Mouse (Mus musculus): ENCODE measurements around the gene Casp2.
A peak's percentile ranks its signal among the peaks of the same experiment; 100 is the strongest.

The Casp2 gene

GRCm38 (mm10) chr6:42264626-42265312, at the start of gene Casp2:
Casp2 (plus strand) TSS chr6:42264985.
- peak; percentile 97 to 98 for DNase-seq (ENCODE audit: low spot score in 2 of 2)

- no peak for DNase-seq (ENCODE audit: low spot score in 2 of 2)
These were observed 49.8 kb upstream of the Casp2 start, which contains the start of gene Tas2r144 for GRCm38 (mm10) chr6:42215028-42215427. Tas2r144 (plus strand) TSS chr6:42215328.

- no peak for DNase-seq (ENCODE audit: low spot score in 2 of 2)
These were observed 42.5 kb upstream of the Casp2 start for GRCm38 (mm10) chr6:42222286-42222685.

GRCm38 (mm10) chr6:42225046-42225445, 39.7 kb upstream of the Casp2 start:
- DNase-seq (ENCODE audit: low spot score in 2 of 2): no peak

GRCm38 (mm10) chr6:42227240-42228101, 37.3 kb upstream of the Casp2 start:
- DNase-seq (ENCODE audit: low spot score in 2 of 2): peak in 1 of 2 experiments; percentile 26

GRCm38 (mm10) chr6:42229610-42230009, 35.2 kb upstream of the Casp2 start:
- no peak for DNase-seq (ENCODE audit: low spot score in 2 of 2)

GRCm38 (mm10) chr6:42231191-42231590, 33.6 kb upstream of the Casp2 start:
- peak; percentile 25 to 41 for DNase-seq (ENCODE audit: low spot score in 2 of 2)

- DNase-seq (ENCODE audit: low spot score in 2 of 2): peak; percentile 41 to 48
These were observed 27.4 kb upstream of the Casp2 start for GRCm38 (mm10) chr6:42237276-42237805.

GRCm38 (mm10) chr6:42241311-42242045, 23.3 kb upstream of the Casp2 start:
- no peak for DNase-seq (ENCODE audit: low spot score in 2 of 2)

GRCm38 (mm10) chr6:42245711-42246353, 19.0 kb upstream of the Casp2 start, which contains the start of gene Gstk1:
Gstk1 (plus strand) TSS chr6:42245935.
- DNase-seq (ENCODE audit: low spot score in 2 of 2): peak; percentile 41 to 58

GRCm38 (mm10) chr6:42247173-42247572, 17.6 kb upstream of the Casp2 start:
- DNase-seq (ENCODE audit: low spot score in 2 of 2): no peak

GRCm38 (mm10) chr6:42247981-42248380, 16.8 kb upstream of the Casp2 start:
- no peak for DNase-seq (ENCODE audit: low spot score in 2 of 2)

- no peak for DNase-seq (ENCODE audit: low spot score in 2 of 2)
These were observed 13.0 kb upstream of the Casp2 start for GRCm38 (mm10) chr6:42251791-42252190.

- DNase-seq (ENCODE audit: low spot score in 2 of 2): no peak
These were observed 11.7 kb upstream of the Casp2 start for GRCm38 (mm10) chr6:42253103-42253502.

- peak in 1 of 2 experiments; percentile 22 for DNase-seq (ENCODE audit: low spot score in 2 of 2)
These were observed 7.4 kb upstream of the Casp2 start for GRCm38 (mm10) chr6:42257303-42257863.

- no peak for DNase-seq (ENCODE audit: low spot score in 2 of 2)
These were observed 4.4 kb upstream of the Casp2 start for GRCm38 (mm10) chr6:42260430-42260829.

GRCm38 (mm10) chr6:42261524-42262170, 3.1 kb upstream of the Casp2 start, which contains the start of gene Tmem139:
Tmem139 (plus strand) TSS chr6:42261970.
- DNase-seq (ENCODE audit: low spot score in 2 of 2): no peak

- DNase-seq (ENCODE audit: low spot score in 2 of 2): no peak
These were observed 876 bp downstream of the Casp2 start for GRCm38 (mm10) chr6:42265391-42266330.

- no peak for DNase-seq (ENCODE audit: low spot score in 2 of 2)
These were observed 6.0 kb downstream of the Casp2 start for GRCm38 (mm10) chr6:42270817-42271216.
